12 mouse cellular contexts compared by ENCODE assay signal in the genomic region with DNA sequence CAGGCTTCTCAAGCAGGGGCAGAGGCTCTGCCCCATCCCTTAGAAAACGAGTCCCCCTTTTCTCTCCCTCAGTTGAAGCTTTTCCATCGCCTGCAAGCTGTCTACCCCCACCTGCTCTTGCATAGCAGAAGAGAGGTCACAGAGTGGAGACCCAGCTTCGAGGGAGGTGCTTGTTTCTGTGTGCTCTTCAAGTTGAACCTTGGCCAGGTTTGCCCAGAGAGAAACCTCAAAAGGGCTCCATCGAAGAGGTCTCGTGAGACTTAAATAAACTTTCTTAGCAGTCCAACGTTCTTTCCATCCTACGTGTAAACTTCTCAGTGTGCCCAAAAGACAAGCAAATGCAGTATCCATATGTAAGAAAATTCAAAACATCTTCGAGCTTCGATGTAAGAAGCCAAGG. TPM values are rescaled to one million over a fixed set of nuclear protein-coding genes. Genes with fewer than 3 reads are reported as not detected.
DNase-seq lines count a peak whose midpoint lies in the region; ATAC-seq and TF ChIP-seq lines count a peak whose summit lies in the region.
"Had no signal": no experiment of that assay in that cellular context is flagged by ENCODE, and none has a peak within 500 bp of the region (broad histone marks: within the 10 kb centered on the region; RNA-seq: fewer than 3 reads in every experiment).

No protein-coding gene starts in this region.

- no peak overlapping the region for H3K4me2 ChIP-seq in heart, postnatal 0 days (ENCODE audit: low read depth, low read length)
- no peak overlapping the region for H3K4me2 ChIP-seq in midbrain, embryonic 12.5 days (replicated peaks)
- H3K4me2 ChIP-seq in midbrain, embryonic 16.5 days (ENCODE audit: low read length): no peak overlapping the region
- H3K4me2 ChIP-seq in intestine, postnatal 0 days (replicated peaks; ENCODE audit: low read depth): no peak overlapping the region
- no peak overlapping the region for H3K4me2 ChIP-seq in stomach, postnatal 0 days (replicated peaks; ENCODE audit: low read depth)
- H3K4me2 ChIP-seq: embryonic facial prominence, embryonic 15.5 days had no signal

- ATAC-seq in heart, postnatal 0 days (ENCODE audit: insufficient read depth, low read depth): no peak
- ATAC-seq in midbrain, embryonic 12.5 days (ENCODE audit: low FRiP score, low read depth): no peak
- ATAC-seq in midbrain, embryonic 16.5 days: no peak
- no peak for ATAC-seq in intestine, postnatal 0 days
- ATAC-seq in stomach, postnatal 0 days (ENCODE audit: low FRiP score, low TSS enrichment): peak; percentile 16; the same call in 1 of the 2 replicates

- peaks cover 9% of the 10 kb centered on the region; the same call in 1 of the 2 replicates for H3K4me1 ChIP-seq in heart, postnatal 0 days (ENCODE audit: control insufficient read depth, insufficient read depth)
- peaks cover 35% of the 10 kb centered on the region for H3K4me1 ChIP-seq in midbrain, embryonic 12.5 days
- H3K4me1 ChIP-seq in midbrain, embryonic 16.5 days (ENCODE audit: control insufficient read depth, insufficient read depth, low read length): peaks cover 9% of the 10 kb centered on the region; the same call in 1 of the 2 replicates
- H3K4me1 ChIP-seq in intestine, postnatal 0 days (replicated peaks; ENCODE audit: control insufficient read depth, insufficient read depth, low read length): no peaks in the 10 kb centered on the region
- H3K4me1 ChIP-seq in stomach, postnatal 0 days (replicated peaks; ENCODE audit: control insufficient read depth, insufficient read depth): no peaks in the 10 kb centered on the region
- H3K4me1 ChIP-seq: embryonic facial prominence, embryonic 15.5 days had no signal

- no peak for DNase-seq in heart, postnatal 0 days (ENCODE audit: low spot score)
- no peak for DNase-seq in heart, adult 11 months
- no peak for DNase-seq in stomach, postnatal 0 days (ENCODE audit: low spot score)
- no peak for DNase-seq in cerebellum, postnatal 10 days
- DNase-seq: cerebellum, adult 9-11 months; layer of hippocampus, postnatal 36 days had no signal

- no peaks in the 10 kb centered on the region for H3K27me3 ChIP-seq in heart, postnatal 0 days (ENCODE audit: control insufficient read depth, insufficient read depth, low read length)
- H3K27me3 ChIP-seq in midbrain, embryonic 12.5 days: no peaks in the 10 kb centered on the region
- H3K27me3 ChIP-seq in midbrain, embryonic 16.5 days (ENCODE audit: control insufficient read depth, insufficient read depth, low read depth, low read length): no peaks in the 10 kb centered on the region
- no peaks in the 10 kb centered on the region for H3K27me3 ChIP-seq in intestine, postnatal 0 days (replicated peaks; ENCODE audit: control insufficient read depth, insufficient read depth, low read length)
- no peaks in the 10 kb centered on the region for H3K27me3 ChIP-seq in stomach, postnatal 0 days (ENCODE audit: control insufficient read depth, insufficient read depth, low read length)
- H3K27me3 ChIP-seq: embryonic facial prominence, embryonic 15.5 days had no signal

- H3K36me3 ChIP-seq in heart, postnatal 0 days (replicated peaks; ENCODE audit: control insufficient read depth, insufficient read depth, low read length): no peaks in the 10 kb centered on the region
- H3K36me3 ChIP-seq in midbrain, embryonic 12.5 days: no peaks in the 10 kb centered on the region; the same call in 1 of the 2 replicates
- no peaks in the 10 kb centered on the region for H3K36me3 ChIP-seq in midbrain, embryonic 16.5 days (ENCODE audit: control insufficient read depth, insufficient read depth, low read length)
- H3K36me3 ChIP-seq in intestine, postnatal 0 days (ENCODE audit: control insufficient read depth, insufficient read depth): peaks cover 6% of the 10 kb centered on the region; the same call in 1 of the 2 replicates
- no peaks in the 10 kb centered on the region for H3K36me3 ChIP-seq in stomach, postnatal 0 days (ENCODE audit: control insufficient read depth, insufficient read depth, low read length)
- H3K36me3 ChIP-seq: embryonic facial prominence, embryonic 15.5 days had no signal

- TF ChIP-seq EP300 in heart, postnatal 0 days (IDR thresholded peaks at IDR 0.05; ENCODE audit: low read depth): no peak
- TF ChIP-seq EP300 in stomach, postnatal 0 days (optimal IDR thresholded peaks at IDR 0.05): no peak

- peak overlapping the region; percentile 61; the same call in 1 of the 2 replicates for H3K27ac ChIP-seq in heart, postnatal 0 days (ENCODE audit: low read depth)
- peak overlapping the region; percentile 65 for H3K27ac ChIP-seq in midbrain, embryonic 12.5 days (replicated peaks)
- H3K27ac ChIP-seq in midbrain, embryonic 16.5 days (ENCODE audit: low read length): no peak overlapping the region
- H3K27ac ChIP-seq in intestine, postnatal 0 days (ENCODE audit: low read depth, low read length): peak overlapping the region; percentile 57
- H3K27ac ChIP-seq in stomach, postnatal 0 days (replicated peaks): peak overlapping the region; percentile 30; the same call in 1 of the 2 replicates
- H3K27ac ChIP-seq: embryonic facial prominence, embryonic 15.5 days had no signal

- peak overlapping the region; percentile 37; the same call in 1 of the 2 replicates for H3K9ac ChIP-seq in heart, postnatal 0 days (replicated peaks; ENCODE audit: low read depth, low read length)
- no peak overlapping the region for H3K9ac ChIP-seq in midbrain, embryonic 12.5 days (replicated peaks)
- H3K9ac ChIP-seq in midbrain, embryonic 16.5 days (ENCODE audit: low read depth, low read length): no peak overlapping the region
- 0 out of 2 replicates have a peak overlapping the region, but pooled peaks have one; percentile 2 for H3K9ac ChIP-seq in intestine, postnatal 0 days (ENCODE audit: low read depth, low read length)
- no peak overlapping the region for H3K9ac ChIP-seq in stomach, postnatal 0 days (ENCODE audit: low read length)
- H3K9ac ChIP-seq: embryonic facial prominence, embryonic 15.5 days had no signal

- 0 out of 2 replicates have a peak, but pooled peaks cover 4% of the 10 kb centered on the region for H3K9me3 ChIP-seq in heart, postnatal 0 days (replicated peaks; ENCODE audit: control insufficient read depth, low read length)
- H3K9me3 ChIP-seq in midbrain, embryonic 12.5 days: no peaks in the 10 kb centered on the region
- H3K9me3 ChIP-seq in midbrain, embryonic 16.5 days (replicated peaks; ENCODE audit: control insufficient read depth, low read length, poor library complexity, severe bottlenecking): no peaks in the 10 kb centered on the region
- no peaks in the 10 kb centered on the region for H3K9me3 ChIP-seq in intestine, postnatal 0 days (ENCODE audit: control insufficient read depth)
- H3K9me3 ChIP-seq in stomach, postnatal 0 days (ENCODE audit: control insufficient read depth, low read length): no peaks in the 10 kb centered on the region
- H3K9me3 ChIP-seq: embryonic facial prominence, embryonic 15.5 days had no signal

- no peak for TF ChIP-seq CTCF in heart, postnatal 0 days (IDR thresholded peaks at IDR 0.05; ENCODE audit: low read depth)
- no peak for TF ChIP-seq CTCF in intestine, postnatal 0 days (IDR thresholded peaks at IDR 0.05; ENCODE audit: low read depth)
- no peak for TF ChIP-seq CTCF in stomach, postnatal 0 days (IDR thresholded peaks at IDR 0.05; ENCODE audit: low read depth)

- WGBS in heart, postnatal 0 days: 56% methylated on average over 9 of the region's 9 CpGs
- WGBS in midbrain, embryonic 12.5 days: 70% methylated on average over 9 of the region's 9 CpGs
- WGBS in midbrain, embryonic 16.5 days: 67% methylated on average over 9 of the region's 9 CpGs
- 43% methylated on average over 9 of the region's 9 CpGs for WGBS in intestine, postnatal 0 days
- 32% methylated on average over 9 of the region's 9 CpGs for WGBS in stomach, postnatal 0 days

- no peak overlapping the region for H3K4me3 ChIP-seq in heart, postnatal 0 days (ENCODE audit: low read depth, low read length)
- H3K4me3 ChIP-seq in midbrain, embryonic 12.5 days: no peak overlapping the region
- no peak overlapping the region for H3K4me3 ChIP-seq in midbrain, embryonic 16.5 days (ENCODE audit: low read depth, low read length)
- no peak overlapping the region for H3K4me3 ChIP-seq in intestine, postnatal 0 days (ENCODE audit: low read depth, low read length)
- no peak overlapping the region for H3K4me3 ChIP-seq in stomach, postnatal 0 days (ENCODE audit: low read depth, low read length)
- H3K4me3 ChIP-seq: embryonic facial prominence, embryonic 15.5 days had no signal

RNA-seq across cellular contexts. Expression of a gene that starts 16.9 kb away (rescaled TPM):
- total RNA-seq in heart, postnatal 0 days (2014; rRNA removed; ENCODE audit: low replicate concordance): 43.0 and 59.2 TPM in 2 replicates
- 17.0 and 18.5 TPM in 2 replicates for polyA plus RNA-seq in heart, postnatal 0 days (2015; fragmentation: Nextera tagmentation; extraction: Ambion mirVana)
- polyA plus RNA-seq in midbrain, embryonic 12.5 days (2016; fragmentation: Nextera tagmentation; extraction: Ambion mirVana): 25.1 and 26.8 TPM in 2 replicates
- 15.6 and 20.5 TPM in 2 replicates for polyA plus RNA-seq in midbrain, embryonic 16.5 days (2015; fragmentation: Nextera tagmentation; extraction: Ambion mirVana)
- 36.5 and 44.3 TPM in 2 replicates for polyA plus RNA-seq in intestine, postnatal 0 days (2015; fragmentation: Nextera tagmentation; extraction: Ambion mirVana)
- polyA plus RNA-seq in stomach, postnatal 0 days (2015; fragmentation: Nextera tagmentation; extraction: Ambion mirVana): 28.2 and 35.7 TPM in 2 replicates

RNA-seq across cellular contexts. Expression of a gene that starts 37.8 kb away (rescaled TPM):
- total RNA-seq in heart, postnatal 0 days (2014; rRNA removed; ENCODE audit: low replicate concordance): not detected in 2 replicates
- polyA plus RNA-seq in heart, postnatal 0 days (2015; fragmentation: Nextera tagmentation; extraction: Ambion mirVana): not detected in 2 replicates
- 0.09 and 0.13 TPM in 2 replicates for polyA plus RNA-seq in midbrain, embryonic 12.5 days (2016; fragmentation: Nextera tagmentation; extraction: Ambion mirVana)
- polyA plus RNA-seq in midbrain, embryonic 16.5 days (2015; fragmentation: Nextera tagmentation; extraction: Ambion mirVana): 0.06 and 0.07 TPM in 2 replicates
- not detected in 2 replicates for polyA plus RNA-seq in intestine, postnatal 0 days (2015; fragmentation: Nextera tagmentation; extraction: Ambion mirVana)
- not detected in 2 replicates for polyA plus RNA-seq in stomach, postnatal 0 days (2015; fragmentation: Nextera tagmentation; extraction: Ambion mirVana)
- total RNA-seq: liver, adult 2 months had no signal
- polyA plus RNA-seq: liver, adult 2 months; spleen, adult 2 months had no signal

RNA-seq across cellular contexts. Expression of a gene that starts 43.0 kb away (rescaled TPM):
- 8.5 and 14.4 TPM in 2 replicates for total RNA-seq in heart, postnatal 0 days (2014; rRNA removed; ENCODE audit: low replicate concordance)
- 19.0 and 19.8 TPM in 2 replicates for polyA plus RNA-seq in heart, postnatal 0 days (2015; fragmentation: Nextera tagmentation; extraction: Ambion mirVana)
- polyA plus RNA-seq in midbrain, embryonic 12.5 days (2016; fragmentation: Nextera tagmentation; extraction: Ambion mirVana): 37.1 and 38.4 TPM in 2 replicates
- polyA plus RNA-seq in midbrain, embryonic 16.5 days (2015; fragmentation: Nextera tagmentation; extraction: Ambion mirVana): 37.3 and 38.3 TPM in 2 replicates
- polyA plus RNA-seq in intestine, postnatal 0 days (2015; fragmentation: Nextera tagmentation; extraction: Ambion mirVana): 24.4 TPM in 2 replicates
- polyA plus RNA-seq in stomach, postnatal 0 days (2015; fragmentation: Nextera tagmentation; extraction: Ambion mirVana): 30.0 and 30.1 TPM in 2 replicates

Comparison
In these comparisons a context has a peak if more than half of its experiments do, and no peak if none do; other contexts are left out.
1. H3K9ac ChIP-seq: peak in heart, postnatal 0 days (single experiment) and intestine, postnatal 0 days (single experiment); none in midbrain, embryonic 12.5 days (single experiment), midbrain, embryonic 16.5 days (single experiment) and stomach, postnatal 0 days (single experiment).